Mouse (Mus musculus) left cerebral cortex, adult 2 months (tissue): ENCODE measurements at regions not wholly inside any gene's neighbourhood (a gene's known extent, or its start where the extent isn't known, plus 50 kb on each side); places are given as distances from the start of the nearest gene placed in this dataset.
A peak's percentile ranks its signal among the peaks of the same experiment; 100 is the strongest.

Experiments
- DNase-seq, 2 experiments: peaks; one replicate each; pipeline ENCODE4 v3.0.0; 2021 to 2022; ENCODE audit warnings: low spot score in 2 of 2, mixed read lengths in 1 of 2; ENCODE audit errors: extremely low spot score in 1 of 2
- H3K27ac ChIP-seq: fragments of 200-600 bp; 2 replicates; pipeline ENCODE4 v1.8.1; 2022
- H3K4me3 ChIP-seq: fragments of 200-600 bp; 2 replicates; pipeline ENCODE4 v1.8.1; 2022
- CTCF ChIP-seq: fragments of 200-600 bp; IDR thresholded peaks from 2 replicates; pipeline ENCODE4 v1.8.1; 2022; ENCODE audit warnings: antibody characterized with exemption, mild to moderate bottlenecking, moderate library complexity
- intact Hi-C: fragments of 180-260 bp; cut with DNase I; formaldehyde crosslinking; loops from one replicate; pipeline ENCODE4 v1.15.1; 2025

DNA sequence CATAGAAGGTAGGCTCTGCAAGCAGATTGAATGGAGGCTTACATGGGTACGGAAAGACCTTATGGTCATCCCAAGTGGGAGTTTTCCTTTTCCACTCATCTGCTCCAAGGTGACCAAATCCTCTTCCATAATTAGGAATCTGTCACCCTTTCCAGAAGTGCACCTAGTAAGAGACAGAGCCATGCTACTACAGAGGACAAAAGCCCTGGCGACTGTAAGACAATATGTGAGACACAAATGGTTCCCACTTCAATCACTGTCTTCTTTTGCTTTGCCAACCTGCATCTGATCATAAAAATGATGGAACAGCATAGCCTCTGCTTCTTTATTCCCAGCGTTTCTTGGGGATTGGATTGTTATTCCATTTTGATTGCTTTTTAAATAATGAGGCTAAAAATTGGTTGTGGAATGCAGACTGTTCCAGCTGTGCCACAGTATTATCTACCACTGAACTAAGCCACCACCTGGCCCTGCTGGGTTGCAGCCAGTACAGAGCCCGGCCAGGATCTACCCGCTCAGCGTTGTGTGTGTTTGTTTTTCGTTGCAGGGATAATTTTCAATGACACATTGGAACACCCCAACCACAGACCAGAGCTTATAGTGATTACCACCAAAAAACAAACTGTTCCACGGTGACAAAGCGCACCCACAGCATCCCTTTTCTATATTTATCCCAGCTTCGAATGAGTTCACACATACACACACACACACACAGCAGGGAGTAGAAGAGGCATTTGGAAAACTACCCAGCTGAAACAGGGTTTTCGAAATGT lies 72.8 kb upstream of the Oprm1 start:
- intact Hi-C loops = no loop called here
- no peak for TF ChIP-seq CTCF
- H3K27ac ChIP-seq = no peak overlapping the region
- DNase-seq = peak; percentile 11
- no peak overlapping the region for H3K4me3 ChIP-seq

DNA sequence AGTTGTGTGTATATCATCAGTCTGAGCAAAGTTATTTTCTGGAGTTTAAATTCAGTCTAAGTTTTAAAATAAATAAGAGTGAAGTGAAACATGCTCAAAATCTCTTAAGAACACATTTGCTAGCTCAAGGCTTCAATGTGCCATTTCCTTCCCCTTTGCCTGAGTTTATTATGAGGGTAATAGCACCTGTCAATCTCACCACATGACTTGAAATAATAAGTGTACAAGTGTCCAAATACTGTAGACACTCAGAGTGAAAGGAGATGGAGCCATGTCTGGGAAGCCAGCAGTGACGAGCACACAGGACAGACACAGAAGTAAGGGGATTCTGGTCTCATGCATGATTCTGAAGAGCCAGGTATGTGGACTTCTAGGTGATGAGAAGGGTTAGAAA lies 72.2 kb upstream of the Oprm1 start:
- intact Hi-C loops = no loop called here
- TF ChIP-seq CTCF = no peak
- Histone ChIP-seq H3K27ac (no peak overlapping the region), H3K4me3 (no peak overlapping the region)
- DNase-seq = no peak
